ENCODE assay signal across 8 mouse cellular contexts in the genomic region with DNA sequence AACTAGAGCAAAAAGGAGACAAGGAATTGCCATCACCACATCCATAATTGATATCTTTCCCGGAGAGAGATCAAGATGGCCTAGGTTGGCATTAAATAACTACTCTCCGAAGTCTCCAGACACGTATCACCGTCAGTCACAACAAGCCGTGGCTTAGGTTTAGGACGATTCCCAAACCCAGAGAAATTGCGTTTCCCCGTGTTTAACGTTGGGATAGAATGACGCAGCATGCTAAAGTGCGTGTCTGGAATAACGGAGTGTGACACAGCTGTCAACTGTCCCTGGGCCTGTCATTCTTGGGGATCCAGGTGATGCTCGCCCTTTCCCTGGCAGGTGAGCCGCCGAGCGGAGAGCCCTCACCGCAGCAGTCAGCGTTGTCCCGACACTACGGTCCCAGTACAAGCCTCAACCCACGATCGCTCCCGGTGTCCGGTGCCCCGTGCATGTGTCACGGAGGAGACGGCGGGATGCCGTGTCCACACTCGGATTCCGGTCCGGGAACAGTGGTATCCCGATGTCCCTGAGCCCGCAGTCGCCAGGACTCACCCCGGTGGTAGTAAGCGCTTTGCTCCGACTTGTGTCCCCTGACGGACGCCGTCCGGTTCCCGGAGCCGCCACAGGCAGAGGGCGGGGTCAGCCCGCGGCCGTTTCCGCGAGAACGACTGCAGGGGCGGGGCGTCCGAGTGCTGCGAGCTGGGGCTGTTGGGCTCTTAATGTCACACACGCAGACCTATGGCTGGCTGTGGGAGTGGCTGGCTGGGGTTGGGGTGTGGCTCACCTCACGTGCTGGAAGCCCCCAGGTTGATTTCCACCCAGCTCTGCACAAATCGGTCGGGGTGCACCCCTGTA. TPM values are rescaled to one million over a fixed set of nuclear protein-coding genes. Genes with fewer than 3 reads are reported as not detected.
DNase-seq lines count a peak whose midpoint lies in the region; ATAC-seq lines count a peak whose summit lies in the region.

No protein-coding gene starts in this region.

- H3K36me3 ChIP-seq in hindbrain, embryonic 14.5 days (replicated peaks; ENCODE audit: control insufficient read depth, insufficient read depth) = peaks cover 6% of the 10 kb centered on the region; the same call in 1 of the 2 replicates

- peak; percentile 94 for ATAC-seq in hindbrain, embryonic 14.5 days (ENCODE audit: low FRiP score)

- peaks cover 6% of the 10 kb centered on the region; the same call in 1 of the 2 replicates for H3K4me1 ChIP-seq in hindbrain, embryonic 14.5 days (replicated peaks; ENCODE audit: control insufficient read depth, insufficient read depth, low read length)

- H3K4me2 ChIP-seq in hindbrain, embryonic 14.5 days (replicated peaks) = peak overlapping the region; percentile 71

- no peaks in the 10 kb centered on the region for H3K9me3 ChIP-seq in hindbrain, embryonic 14.5 days (ENCODE audit: control insufficient read depth, low read length)

- H3K9ac ChIP-seq in hindbrain, embryonic 14.5 days = peak overlapping the region; percentile 74

- DNase-seq in T-cell, adult 2 months (ENCODE audit: low spot score) = peak; percentile 89
- DNase-seq in cerebellum, postnatal 25 days = peak; percentile 96 to 97
- DNase-seq in frontal cortex, postnatal 25 days (ENCODE audit: low spot score in 2 of 2) = peak; percentile 73 to 77
- peak; percentile 82 for DNase-seq in hindbrain, embryonic 14.5 days (ENCODE audit: low spot score)
- peak; percentile 89 for DNase-seq in layer of hippocampus, postnatal 36 days
- DNase-seq in lung, postnatal 25 days (ENCODE audit: low spot score) = peak; percentile 96
- DNase-seq in retina, adult 2 months (ENCODE audit: low read depth, low spot score) = peak; percentile 78
- DNase-seq in thymus, postnatal 25 days = peak; percentile 94

- H3K27ac ChIP-seq in hindbrain, embryonic 14.5 days = peak overlapping the region; percentile 48

- under 1% methylated on average over 59 of the region's 59 CpGs for WGBS in hindbrain, embryonic 14.5 days

- no peaks in the 10 kb centered on the region for H3K27me3 ChIP-seq in hindbrain, embryonic 14.5 days (ENCODE audit: control insufficient read depth, insufficient read depth, low read length)

- peak overlapping the region; percentile 73 for H3K4me3 ChIP-seq in hindbrain, embryonic 14.5 days (replicated peaks; ENCODE audit: low read length)

RNA-seq across cellular contexts. Expression of a gene that starts 3.6 kb away (rescaled TPM):
- polyA plus RNA-seq in hindbrain, embryonic 14.5 days (2014; fragmentation: Nextera tagmentation; extraction: Ambion mirVana) = 24.4 and 26.3 TPM in 2 replicates
- 10 to 100 TPM; 33.9 to 36.4 TPM for total RNA-seq in layer of hippocampus, postnatal 36 days (2021)

RNA-seq across cellular contexts. Expression of a gene that starts 59.1 kb away (rescaled TPM):
- polyA plus RNA-seq in hindbrain, embryonic 14.5 days (2014; fragmentation: Nextera tagmentation; extraction: Ambion mirVana) = 1.8 and 2.0 TPM in 2 replicates
- total RNA-seq in layer of hippocampus, postnatal 36 days (2021) = under 1 TPM; 0.28 to 0.35 TPM

Comparison
In these comparisons a context has a peak if more than half of its experiments do, and no peak if none do; other contexts are left out.
1. Peak in every context shown above with its lines: DNase-seq, ATAC-seq, H3K4me3 ChIP-seq and H3K27ac ChIP-seq.